Mouse (Mus musculus): ENCODE results near the gene Hbb-y. TPM values are rescaled to one million over a fixed set of nuclear protein-coding genes. Genes with fewer than 3 reads are reported as not detected.
"Not testable (repeated sequence)": the region's sequence is repeated elsewhere in the genome, so short reads cannot be mapped to it uniquely, and the experiment has no call there.

Gene Hbb-y
- polyA plus RNA-seq, 2 experiments = 361 to 543 TPM

GRCm38 (mm10) chr7:103815085-103815484, 37.9 kb downstream of the Hbb-y start:
- H3K9me3 ChIP-seq (ENCODE audit: control insufficient read depth, low read length); DNase-seq (ENCODE audit: low read depth in 3 of 3, low spot score in 3 of 3); H3K4me1 ChIP-seq (replicated peaks; ENCODE audit: control insufficient read depth in 2 of 2, insufficient read depth in 2 of 2, low read length in 1 of 2); H3K27me3 ChIP-seq (ENCODE audit: control insufficient read depth, insufficient read depth, low read length); H3K36me3 ChIP-seq (replicated peaks; ENCODE audit: control insufficient read depth, insufficient read depth, low read depth); ATAC-seq (ENCODE audit: insufficient read depth): not testable (repeated sequence)
- Histone ChIP-seq H3K4me2 (ENCODE audit: low read depth) (peak overlapping the region; percentile 83), H3K9ac (replicated peaks) (peak overlapping the region; percentile 79), H3K27ac (peak overlapping the region; percentile 93), H3K4me3 (ENCODE audit: insufficient read depth in 1 of 2, low read depth in 2 of 2, low read length in 2 of 2) (peak overlapping the region; percentile 45 to 47)
- peak; percentile 17; the same call in 1 of the 2 replicates for TF ChIP-seq EP300 (IDR thresholded peaks at IDR 0.05; ENCODE audit: low read depth)
- 31% methylated on average over 1 of the region's 2 CpGs for WGBS (ENCODE audit: insufficient replicate concordance)

- Histone ChIP-seq H3K27me3 (ENCODE audit: control insufficient read depth, insufficient read depth, low read length) (no peaks in the 10 kb centered on the region), H3K4me1 (replicated peaks; ENCODE audit: control insufficient read depth in 2 of 2, insufficient read depth in 2 of 2, low read length in 1 of 2) (peaks cover 8 to 21% of the 10 kb centered on the region in 2 experiments), H3K9ac (replicated peaks) (peak within 1 kb of the TSS; percentile 84), H3K4me2 (ENCODE audit: low read depth) (peak within 1 kb of the TSS; percentile 83), H3K27ac (peak within 1 kb of the TSS; percentile 93), H3K4me3 (ENCODE audit: insufficient read depth in 1 of 2, low read depth in 2 of 2, low read length in 2 of 2) (peak within 1 kb of the TSS; percentile 52 to 83), H3K36me3 (replicated peaks; ENCODE audit: control insufficient read depth, insufficient read depth, low read depth) (no peaks in the 10 kb centered on the region; the same call in 1 of the 2 replicates), H3K9me3 (ENCODE audit: control insufficient read depth, low read length) (no peaks in the 10 kb centered on the region)
- TF ChIP-seq EP300 (IDR thresholded peaks at IDR 0.05; ENCODE audit: low read depth) (peak; percentile 73), CTCF (IDR thresholded peaks at IDR 0.05; ENCODE audit: low read depth) (no peak)
- DNase-seq (ENCODE audit: low read depth in 3 of 3, low spot score in 3 of 3) = peak; percentile 69 to 89 (median 88)
- peak; percentile 79 for ATAC-seq (ENCODE audit: insufficient read depth)
- 36% methylated on average over 3 of the region's 3 CpGs for WGBS (ENCODE audit: insufficient replicate concordance)
Observed at GRCm38 (mm10) chr7:103813766-103814165, 39.2 kb downstream of the Hbb-y start, which contains the start of gene Hbb-bt. TSS of gene Hbb-bt (minus strand) at chr7:103813996.

GRCm38 (mm10) chr7:103813152-103813551, 39.9 kb downstream of the Hbb-y start:
- DNase-seq (ENCODE audit: low read depth in 3 of 3, low spot score in 3 of 3); H3K9me3 ChIP-seq (ENCODE audit: control insufficient read depth, low read length); H3K27ac ChIP-seq; H3K4me2 ChIP-seq (ENCODE audit: low read depth); H3K27me3 ChIP-seq (ENCODE audit: control insufficient read depth, insufficient read depth, low read length); H3K36me3 ChIP-seq (replicated peaks; ENCODE audit: control insufficient read depth, insufficient read depth, low read depth); H3K9ac ChIP-seq (replicated peaks): not testable (repeated sequence)
- WGBS (ENCODE audit: insufficient replicate concordance) = no CpG with 5 or more reads among the region's 3 CpGs
- peak; percentile 2 for ATAC-seq (ENCODE audit: insufficient read depth)
- H3K4me1 ChIP-seq (replicated peaks; ENCODE audit: control insufficient read depth in 2 of 2, insufficient read depth in 2 of 2, low read length in 1 of 2) = peaks cover 10 to 22% of the 10 kb centered on the region in 2 experiments
- H3K4me3 ChIP-seq (ENCODE audit: insufficient read depth in 1 of 2, low read depth in 2 of 2, low read length in 2 of 2) = peak overlapping the region in 1 of 2 experiments; percentile 52; a peak in 2 of 4 replicates

- Histone ChIP-seq H3K4me1 (replicated peaks; ENCODE audit: control insufficient read depth in 2 of 2, insufficient read depth in 2 of 2, low read length in 1 of 2) (peaks cover 15 to 28% of the 10 kb centered on the region in 2 experiments), H3K27ac (peak overlapping the region; percentile 89), H3K9me3 (ENCODE audit: control insufficient read depth, low read length) (no peaks in the 10 kb centered on the region), H3K4me3 (ENCODE audit: insufficient read depth in 1 of 2, low read depth in 2 of 2, low read length in 2 of 2) (peak overlapping the region; percentile 56 to 76), H3K4me2 (ENCODE audit: low read depth) (peak overlapping the region; percentile 48), H3K9ac (replicated peaks) (peak overlapping the region; percentile 95), H3K27me3 (ENCODE audit: control insufficient read depth, insufficient read depth, low read length) (no peaks in the 10 kb centered on the region), H3K36me3 (replicated peaks; ENCODE audit: control insufficient read depth, insufficient read depth, low read depth) (no peaks in the 10 kb centered on the region; the same call in 1 of the 2 replicates)
- DNase-seq (ENCODE audit: low read depth in 3 of 3, low spot score in 3 of 3) (peak in 2 of 3 experiments; percentile 69 to 82), ATAC-seq (ENCODE audit: insufficient read depth) (peak; percentile 2; the same call in 1 of the 2 replicates)
- no peak for TF ChIP-seq CTCF (IDR thresholded peaks at IDR 0.05; ENCODE audit: low read depth)
- peak; percentile 69 for TF ChIP-seq EP300 (IDR thresholded peaks at IDR 0.05; ENCODE audit: low read depth)
- 2% methylated on average over 1 of the region's 1 CpGs for WGBS (ENCODE audit: insufficient replicate concordance)
Observed at GRCm38 (mm10) chr7:103812174-103812573, 40.8 kb downstream of the Hbb-y start.

GRCm38 (mm10) chr7:103811223-103811845, 41.7 kb downstream of the Hbb-y start:
- DNase-seq (ENCODE audit: low read depth in 3 of 3, low spot score in 3 of 3) (peak; percentile 81 to 89 (median 88)), ATAC-seq (ENCODE audit: insufficient read depth) (peak; percentile 49)
- Histone ChIP-seq H3K4me2 (ENCODE audit: low read depth) (peak overlapping the region; percentile 50), H3K9me3 (ENCODE audit: control insufficient read depth, low read length) (no peaks in the 10 kb centered on the region), H3K9ac (replicated peaks) (peak overlapping the region; percentile 66), H3K4me3 (ENCODE audit: insufficient read depth in 1 of 2, low read depth in 2 of 2, low read length in 2 of 2) (peak overlapping the region; percentile 34 to 52), H3K27me3 (ENCODE audit: control insufficient read depth, insufficient read depth, low read length) (no peaks in the 10 kb centered on the region), H3K4me1 (replicated peaks; ENCODE audit: control insufficient read depth in 2 of 2, insufficient read depth in 2 of 2, low read length in 1 of 2) (peaks cover 20 to 30% of the 10 kb centered on the region in 2 experiments), H3K36me3 (replicated peaks; ENCODE audit: control insufficient read depth, insufficient read depth, low read depth) (no peaks in the 10 kb centered on the region; the same call in 1 of the 2 replicates), H3K27ac (peak overlapping the region; percentile 94)
- TF ChIP-seq CTCF (IDR thresholded peaks at IDR 0.05; ENCODE audit: low read depth) (no peak), EP300 (IDR thresholded peaks at IDR 0.05; ENCODE audit: low read depth) (peak; percentile 83)
- WGBS (ENCODE audit: insufficient replicate concordance) = 12% methylated on average over 1 of the region's 1 CpGs
